Mouse (Mus musculus): ENCODE measurements at regions not wholly inside any gene's neighbourhood (a gene's known extent, or its start where the extent isn't known, plus 50 kb on each side); places are given as distances from the start of the nearest gene placed in this dataset.

GRCm38 (mm10) chr15:85646639-85647277 lies 64.5 kb upstream of the Wnt7b start:
- TF ChIP-seq CTCF (IDR thresholded peaks at IDR 0.05) (no peak), EP300 (IDR thresholded peaks at IDR 0.05) (no peak)

All from lung, postnatal 0 days (tissue).